Mouse (Mus musculus): Measurements from ENCODE around the gene Loxl3. TPM values are rescaled to one million over a fixed set of nuclear protein-coding genes. Genes with fewer than 3 reads are reported as not detected.

Gene Loxl3
- 1.2 and 1.5 TPM in 2 replicates for polyA plus RNA-seq (2012; rRNA removed)

DNA sequence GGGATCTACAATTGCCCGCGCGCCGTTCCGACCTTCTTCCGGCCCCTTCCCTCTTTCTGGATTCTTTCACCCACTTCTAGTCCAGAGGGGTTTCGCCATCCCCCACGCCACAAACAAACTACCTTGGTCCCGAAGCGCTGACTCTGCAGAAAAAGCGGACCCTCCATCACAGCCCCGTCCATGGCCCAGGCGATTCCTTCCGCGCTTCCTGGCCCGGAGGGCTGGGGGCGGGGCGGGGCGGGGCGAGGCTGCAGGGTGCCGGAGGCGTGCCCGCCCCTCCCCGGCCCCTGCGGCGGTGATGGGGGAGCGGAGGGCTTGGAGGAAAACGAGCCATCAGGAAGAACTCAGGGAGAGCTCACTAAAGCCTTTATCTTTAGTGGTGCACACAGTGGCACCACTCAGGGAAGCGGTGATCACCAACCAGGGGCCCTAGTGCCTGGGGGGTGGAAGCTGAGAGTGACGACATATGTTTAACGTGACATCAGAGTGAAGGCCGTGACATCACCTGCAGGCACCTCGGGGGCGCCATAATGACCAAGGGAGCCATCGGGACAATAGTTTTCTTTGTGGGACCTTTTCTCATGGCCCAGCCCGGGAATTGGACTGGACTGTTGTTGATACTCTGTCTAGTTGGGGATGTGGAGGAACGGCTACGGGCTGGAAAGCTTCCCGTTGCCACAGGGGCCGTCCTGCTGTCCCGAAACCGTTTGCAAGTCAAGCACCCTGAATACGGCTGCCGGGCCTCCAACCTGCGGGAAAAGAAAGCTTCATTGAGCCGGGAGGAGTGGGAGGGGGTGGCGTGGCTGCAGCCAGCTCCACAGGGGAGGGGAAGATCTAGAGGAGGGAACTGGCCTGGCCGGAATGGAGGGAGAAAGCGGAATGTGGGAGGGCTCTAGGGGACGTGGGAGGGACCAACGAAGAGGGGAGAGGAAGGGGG is at the start of gene Loxl3, which contains the start of gene Dok1:
TSS of gene Loxl3 (plus strand) at position 925 of the 937 bp plus-strand sequence.
TSS of gene Dok1 (minus strand) at position 223 of the 937 bp plus-strand sequence.

DNA sequence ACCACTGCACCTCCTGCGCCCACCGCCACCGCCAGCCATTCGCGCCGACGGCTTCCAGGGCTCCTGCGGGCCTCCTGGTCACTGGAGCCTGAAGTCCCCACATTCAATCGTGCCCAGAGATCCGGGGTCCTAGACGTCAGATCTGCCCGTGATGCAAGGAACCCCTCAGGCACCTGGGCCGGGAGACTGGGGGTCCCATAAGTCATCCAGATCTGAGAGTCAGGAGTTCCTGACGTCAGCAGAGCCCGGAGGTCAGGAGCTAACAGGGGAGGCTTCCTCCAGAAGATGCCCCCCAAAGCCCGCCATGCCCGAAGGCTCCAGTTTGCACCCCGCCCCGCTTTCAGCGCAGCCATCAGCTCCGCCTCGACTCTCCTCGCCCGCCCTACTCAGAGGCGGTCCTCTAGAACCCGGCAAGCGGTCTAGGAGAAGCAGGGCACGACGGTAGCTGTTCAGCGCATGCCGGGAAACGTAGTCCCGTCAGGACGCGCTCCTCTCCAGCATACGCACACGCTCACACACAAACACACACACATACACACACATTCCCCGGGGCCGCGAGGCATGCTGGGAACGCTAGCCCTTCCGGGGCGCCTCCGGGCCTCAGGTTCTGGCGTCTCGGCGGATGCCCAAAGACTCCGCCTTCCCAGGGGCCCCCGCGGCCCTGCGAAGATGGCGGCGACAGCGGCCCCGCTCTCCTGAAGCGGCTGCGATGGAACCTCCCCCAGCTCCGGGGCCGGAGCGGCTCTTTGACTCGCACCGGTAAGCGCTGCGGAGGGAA is 20.3 kb downstream of the Loxl3 start, which contains the start of gene Aup1:
TSS of gene Aup1 (plus strand) at position 448 of the 778 bp plus-strand sequence.

DNA sequence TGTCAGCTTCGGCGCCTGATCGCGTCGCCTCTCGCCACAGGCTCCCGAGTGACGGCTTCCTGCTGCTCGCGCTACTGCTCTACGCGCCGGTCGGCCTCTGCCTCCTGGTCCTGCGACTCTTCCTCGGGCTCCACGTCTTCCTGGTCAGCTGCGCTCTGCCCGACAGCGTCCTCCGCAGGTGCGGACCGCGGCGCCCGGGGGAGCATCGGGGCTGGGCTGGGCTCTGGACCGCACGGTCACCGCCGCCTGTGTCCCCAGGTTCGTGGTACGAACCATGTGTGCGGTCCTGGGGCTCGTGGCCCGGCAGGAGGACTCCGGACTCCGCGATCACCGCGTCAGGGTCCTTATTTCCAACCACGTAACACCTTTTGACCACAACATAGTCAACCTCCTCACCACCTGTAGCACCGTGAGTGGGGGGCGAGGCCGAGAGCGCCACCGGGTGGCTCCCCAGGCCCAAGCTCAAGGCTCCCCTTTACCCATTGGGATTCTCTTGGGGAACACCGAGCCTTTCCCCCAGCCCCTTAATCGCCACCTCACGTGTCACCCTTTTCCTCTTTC is 21.0 kb downstream of the Loxl3 start, which contains the start of gene Htra2:
TSS of gene Htra2 (minus strand) at position 403 of the 561 bp plus-strand sequence.

DNA sequence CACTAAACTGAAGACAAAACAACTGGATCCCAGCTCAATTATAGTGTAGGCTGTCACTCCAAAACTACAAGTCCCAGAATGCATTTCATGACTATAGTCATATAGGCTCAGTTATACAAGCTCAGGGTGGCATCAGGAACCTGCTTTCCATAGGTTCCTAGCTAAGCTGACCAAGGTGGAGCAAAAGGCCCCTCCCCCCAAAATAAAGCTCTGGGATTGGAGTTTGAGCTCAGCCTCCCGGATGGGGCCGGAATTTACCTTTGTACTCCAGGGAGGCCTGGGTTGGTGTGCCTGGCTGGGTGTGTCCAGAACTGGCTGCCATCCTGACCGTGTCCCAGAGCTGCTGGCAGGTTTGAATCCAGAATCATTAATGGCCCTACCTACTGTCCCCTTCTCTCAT is 23.8 kb downstream of the Loxl3 start, which contains the start of gene Dqx1:
TSS of gene Dqx1 (plus strand) at position 55 of the 400 bp plus-strand sequence.

DNA sequence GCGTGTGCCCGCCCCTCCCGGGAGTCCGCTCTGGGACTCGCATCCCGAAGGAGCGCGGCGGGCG is 36.1 kb downstream of the Loxl3 start, which contains the start of gene Tlx2:
TSS of gene Tlx2 (minus strand) at position 47 of the 64 bp plus-strand sequence.

DNA sequence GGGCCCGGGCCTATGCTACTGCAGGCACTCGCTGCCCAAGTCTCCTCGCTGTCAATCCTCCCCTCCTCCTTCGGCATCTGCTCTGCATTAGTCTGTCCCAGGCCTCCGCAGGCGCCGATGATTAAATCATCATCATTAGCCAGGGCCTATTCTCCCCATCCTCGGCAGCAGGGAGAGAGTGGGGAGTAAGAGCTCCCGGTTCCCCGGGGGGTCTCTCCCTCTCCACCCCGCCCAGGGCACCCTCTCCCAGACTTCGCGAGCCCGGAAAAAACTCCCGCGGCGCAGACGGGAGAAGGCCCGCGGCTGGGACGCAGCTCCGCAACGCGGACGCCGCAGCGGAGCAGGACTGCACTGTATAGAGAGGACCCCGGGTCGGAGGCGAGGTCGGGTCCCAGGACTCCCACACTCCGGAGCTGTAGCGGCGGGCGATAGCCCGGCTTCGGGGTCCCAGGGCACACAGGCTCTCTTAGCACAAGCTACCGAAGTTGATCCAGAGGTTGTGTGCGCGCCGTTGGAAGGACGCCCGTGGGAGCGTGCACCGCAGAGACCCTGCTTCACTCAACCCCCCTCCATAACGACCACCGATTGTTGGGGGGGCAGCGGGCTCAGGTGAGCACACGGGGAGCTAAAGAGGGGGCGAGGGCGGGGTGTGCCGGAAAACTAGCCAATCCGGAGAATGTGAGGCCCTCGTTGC is 43.8 kb downstream of the Loxl3 start, which contains the start of gene Pcgf1:
TSS of gene Pcgf1 (plus strand) at position 240 of the 694 bp plus-strand sequence.

DNA sequence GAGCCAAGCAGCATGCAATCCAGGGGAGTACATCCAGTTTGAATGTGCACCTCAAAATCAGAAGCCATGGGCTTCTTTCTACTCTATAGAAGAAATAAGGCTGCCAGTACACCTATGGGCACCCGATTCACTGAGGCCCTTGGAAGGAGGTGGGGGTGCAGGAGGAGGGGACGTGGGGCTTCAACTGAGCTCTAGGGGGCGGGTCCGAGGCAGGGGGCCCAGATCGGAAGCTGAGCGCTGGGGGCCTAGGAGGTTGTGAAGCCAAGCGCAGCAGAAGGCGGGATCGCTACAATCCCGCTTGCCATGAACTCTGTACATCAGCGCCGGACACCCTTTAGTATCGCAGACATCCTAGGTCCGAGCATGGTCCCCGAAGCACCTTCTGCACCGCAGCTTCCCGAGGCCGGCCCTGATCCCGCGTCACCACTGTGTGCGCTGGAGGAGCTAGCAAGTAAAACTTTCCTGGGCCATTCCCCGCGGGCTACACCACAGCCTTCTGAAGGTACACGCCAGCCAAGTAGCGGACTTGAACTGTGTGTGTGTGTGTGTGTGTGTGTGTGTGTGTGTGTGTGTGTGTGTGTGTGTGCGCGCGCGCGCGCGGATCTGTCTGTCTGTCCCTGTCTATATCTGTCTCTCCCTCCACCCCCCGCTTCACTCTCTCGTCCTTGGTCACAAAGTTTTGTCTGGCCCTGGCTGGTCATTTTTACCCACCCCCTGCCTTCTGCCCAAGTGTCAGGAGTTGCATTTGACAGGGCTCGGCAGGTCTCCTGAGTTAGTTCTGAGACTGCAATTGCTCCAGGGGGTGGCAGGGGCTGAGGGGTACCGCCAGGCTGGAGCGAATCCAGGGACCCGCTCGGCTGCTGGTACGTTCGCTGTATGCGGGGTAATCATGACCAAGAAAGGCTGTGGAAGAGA is 52.4 kb downstream of the Loxl3 start, which contains the start of gene Lbx2:
TSS of gene Lbx2 (plus strand) at position 247 of the 915 bp plus-strand sequence.

DNA sequence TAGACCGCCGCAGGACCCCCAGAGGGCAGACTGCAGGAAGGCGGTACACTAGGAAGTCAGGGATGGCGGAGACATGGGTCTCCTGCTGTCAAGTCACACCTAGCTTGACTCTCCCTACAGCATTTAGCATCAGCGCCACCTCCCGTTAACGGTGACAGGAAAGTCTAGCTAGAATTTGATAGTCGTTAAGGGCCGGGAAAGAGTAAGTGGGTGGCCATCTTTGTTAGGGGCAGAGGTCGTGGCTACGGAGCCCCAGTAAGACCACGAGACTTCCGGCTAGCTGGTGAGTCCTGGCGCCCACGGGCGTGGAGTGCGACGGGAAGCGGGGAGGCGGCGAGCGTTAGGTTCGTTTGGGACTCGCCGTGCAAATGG is 67.3 kb downstream of the Loxl3 start, which contains the start of the genes Ccdc142 and Gm42688:
TSS of gene Ccdc142 (plus strand) at position 286 of the 372 bp plus-strand sequence.
TSS of gene Gm42688 (plus strand) at position 302 of the 372 bp plus-strand sequence.

Other genes starting within 250 kb of the Loxl3 start
- 0.02 and 0.05 TPM in 2 replicates for gene Sema4f, start 94.4 kb upstream of the Loxl3 start, polyA plus RNA-seq (2012; rRNA removed)
- gene M1ap, start 87.3 kb upstream of the Loxl3 start, polyA plus RNA-seq (2012; rRNA removed), result 7.5 and 8.6 TPM in 2 replicates
- 13.6 and 15.5 TPM in 2 replicates for gene Dok1, start 702 bp upstream of the Loxl3 start, polyA plus RNA-seq (2012; rRNA removed)
- gene Aup1, start 20.3 kb downstream of the Loxl3 start, polyA plus RNA-seq (2012; rRNA removed), result 147 and 167 TPM in 2 replicates
- 71.6 and 81.9 TPM in 2 replicates for gene Htra2, start 21.1 kb downstream of the Loxl3 start, polyA plus RNA-seq (2012; rRNA removed)
- gene Dqx1, start 23.7 kb downstream of the Loxl3 start, polyA plus RNA-seq (2012; rRNA removed), result 6.2 and 8.0 TPM in 2 replicates
- gene Tlx2, start 36.1 kb downstream of the Loxl3 start, polyA plus RNA-seq (2012; rRNA removed), result not detected in 2 replicates
- gene Pcgf1, start 43.7 kb downstream of the Loxl3 start, polyA plus RNA-seq (2012; rRNA removed), result 18.8 and 20.7 TPM in 2 replicates
- 0.18 and 0.19 TPM in 2 replicates for gene Lbx2, start 52.2 kb downstream of the Loxl3 start, polyA plus RNA-seq (2012; rRNA removed)
- gene Ccdc142, start 67.4 kb downstream of the Loxl3 start, polyA plus RNA-seq (2012; rRNA removed), result 1.0 and 1.1 TPM in 2 replicates
- 2.1 TPM in 2 replicates for gene Gm42688, start 67.4 kb downstream of the Loxl3 start, polyA plus RNA-seq (2012; rRNA removed)
- 55.1 and 55.3 TPM in 2 replicates for gene Mrpl53, start 74.9 kb downstream of the Loxl3 start, polyA plus RNA-seq (2012; rRNA removed)
- gene Mogs, start 81.3 kb downstream of the Loxl3 start, polyA plus RNA-seq (2012; rRNA removed), result 32.2 and 34.8 TPM in 2 replicates
- gene Wbp1, start 87.4 kb downstream of the Loxl3 start, polyA plus RNA-seq (2012; rRNA removed), result 23.2 and 27.5 TPM in 2 replicates
- 11.3 and 11.9 TPM in 2 replicates for gene Ino80b, start 91.3 kb downstream of the Loxl3 start, polyA plus RNA-seq (2012; rRNA removed)
- gene Rtkn, start 101.3 kb downstream of the Loxl3 start, polyA plus RNA-seq (2012; rRNA removed), result 9.4 and 10.2 TPM in 2 replicates
- gene Wdr54, start 122.2 kb downstream of the Loxl3 start, polyA plus RNA-seq (2012; rRNA removed), result 0.29 and 0.36 TPM in 2 replicates
- 0.01 and 0.02 TPM in 2 replicates for gene 1700003E16Rik, start 122.2 kb downstream of the Loxl3 start, polyA plus RNA-seq (2012; rRNA removed)
- 20.0 and 20.7 TPM in 2 replicates for gene Dctn1, start 131.7 kb downstream of the Loxl3 start, polyA plus RNA-seq (2012; rRNA removed)
- 1.2 and 1.3 TPM in 2 replicates for gene Slc4a5, start 185.7 kb downstream of the Loxl3 start, polyA plus RNA-seq (2012; rRNA removed)